Mouse (Mus musculus) liver, adult 10 weeks (tissue): ENCODE results near the gene Cpn1. TPM values are rescaled to one million over a fixed set of nuclear protein-coding genes. Genes with fewer than 3 reads are reported as not detected.

Experiments used
- polyA plus RNA-seq: library from polyadenylated mRNA; stranded (reverse); fragments of 350-450 nt; fragmentation: Illumina TruSeq; extraction: RNeasy Lipid Tissue Mini Kit (QIAGEN cat#74804); gene quantifications from one replicate; pipeline ENCODE4 v1.2.3, GENCODE M21; 2014; ENCODE audit warnings: low read depth, low replicate concordance

Cpn1 gene
- 20.6 TPM for polyA plus RNA-seq

DNA sequence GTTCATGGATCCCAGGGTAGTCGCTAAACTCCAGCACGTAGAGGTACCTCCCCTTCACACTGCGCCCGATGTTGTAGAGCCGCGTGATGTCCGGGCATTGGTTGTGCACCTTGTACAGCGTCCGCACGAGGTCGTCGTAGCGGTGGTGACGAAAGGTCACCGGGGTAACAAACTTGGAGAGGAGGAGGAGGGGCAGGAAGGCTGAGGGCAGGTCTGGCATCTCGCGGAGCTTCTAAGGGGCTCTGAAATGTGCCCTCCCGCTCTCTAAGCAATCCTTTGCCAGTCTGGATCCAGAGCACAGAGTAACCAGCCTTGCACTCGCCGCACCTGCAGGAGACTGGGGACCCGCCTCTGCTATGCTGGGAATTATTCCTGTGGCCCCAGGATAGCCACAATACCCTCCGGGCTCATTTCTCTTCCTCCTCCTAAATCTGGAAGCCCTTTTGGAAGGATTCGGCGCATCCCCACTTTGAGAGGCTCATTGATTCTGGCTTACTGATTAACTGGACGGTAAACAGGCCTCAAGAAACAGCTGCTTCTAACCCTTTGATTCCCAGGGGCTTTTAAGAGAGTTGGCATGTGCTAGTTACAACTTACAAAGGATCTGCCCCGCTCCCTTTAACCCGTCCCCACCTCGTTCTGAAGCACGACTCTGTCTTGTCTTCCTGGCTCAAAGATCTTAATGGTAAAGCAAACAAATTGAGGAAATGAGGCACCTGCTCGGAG is at the start of gene Cpn1:
Gene Cpn1 (minus strand): TSS at position 488 of the 726 bp plus-strand sequence.

DNA sequence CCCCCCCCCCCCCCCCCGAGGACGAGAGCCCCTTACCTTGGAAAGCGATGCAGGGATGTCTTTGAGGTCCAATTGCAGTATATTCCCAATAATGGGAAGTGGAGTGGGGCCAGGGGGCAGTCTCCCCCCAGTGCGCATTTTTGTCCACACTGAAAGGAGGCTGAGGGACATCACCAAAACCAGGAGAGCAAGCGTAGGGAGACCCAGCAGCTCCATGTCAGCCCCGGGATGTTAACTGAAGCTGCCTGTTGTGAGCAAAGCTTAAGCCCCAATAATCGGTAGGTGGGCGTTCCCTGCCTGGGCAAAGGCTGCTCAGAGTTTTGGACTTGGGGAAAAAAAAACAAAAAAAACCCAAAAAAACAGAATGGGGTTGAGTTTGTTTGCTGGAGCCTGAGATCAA is 42.6 kb upstream of the Cpn1 start, which contains the start of gene Cyp2c23:
Gene Cyp2c23 (minus strand): TSS at position 237 of the 400 bp plus-strand sequence.

DNA sequence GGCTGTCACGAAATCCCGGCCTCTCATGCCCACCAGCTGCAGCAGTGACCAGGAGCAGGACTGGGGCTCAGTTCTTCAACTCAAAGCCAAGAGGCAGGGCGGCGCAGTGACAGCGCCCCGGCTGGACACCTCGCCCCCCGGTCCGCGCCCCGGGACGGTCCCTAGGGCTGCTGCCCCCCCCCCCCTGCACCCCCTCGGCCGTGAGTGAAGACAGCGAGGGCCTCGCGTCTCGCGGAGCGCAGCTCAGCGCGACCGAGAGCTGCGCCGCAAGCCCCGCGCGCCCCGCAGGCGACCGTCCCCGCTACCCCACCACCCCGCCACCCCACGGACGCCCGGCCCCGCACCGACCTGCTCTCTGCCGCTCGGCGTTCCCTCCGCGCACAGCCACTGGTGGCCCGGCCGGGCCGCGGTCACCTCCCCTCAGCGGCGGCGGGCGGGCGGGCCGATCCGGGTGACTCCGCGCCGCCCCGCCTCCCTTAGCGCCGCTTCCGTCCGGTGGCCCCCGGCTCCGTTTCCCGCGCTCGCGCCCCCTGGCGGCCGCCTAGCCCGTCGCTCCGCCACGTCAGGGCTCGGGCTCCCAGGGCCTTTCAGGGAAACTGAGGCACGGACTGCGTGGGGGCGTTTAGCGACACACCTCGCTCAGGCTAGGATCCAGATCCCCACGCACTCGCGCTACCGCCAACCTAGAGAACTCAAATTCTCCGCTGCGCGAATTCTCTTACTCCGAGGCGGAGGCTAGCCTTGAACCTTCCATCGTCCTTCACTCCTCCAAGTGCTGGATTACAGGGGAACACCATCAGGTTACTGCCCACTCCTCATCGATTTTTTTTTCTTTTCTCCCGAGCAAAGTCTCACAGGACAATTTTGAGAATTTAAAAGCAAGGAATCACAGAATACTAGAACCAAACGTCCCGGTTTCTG is 46.3 kb downstream of the Cpn1 start, which contains the start of gene Dnmbp:
Gene Dnmbp (minus strand): TSS at position 423 of the 921 bp plus-strand sequence.

Other genes starting within 250 kb of the Cpn1 start
- 38.4 TPM for gene Cutc, start 233.6 kb downstream of the Cpn1 start, polyA plus RNA-seq
- gene Cox15, start 233.6 kb downstream of the Cpn1 start, polyA plus RNA-seq: 14.8 TPM
- 505 TPM for gene Abcc2, start 204.4 kb downstream of the Cpn1 start, polyA plus RNA-seq
- gene Dnmbp, start 46.4 kb downstream of the Cpn1 start, polyA plus RNA-seq: 7.6 TPM
- gene Cyp2c23, start 42.7 kb upstream of the Cpn1 start, polyA plus RNA-seq: 291 TPM
- gene Erlin1, start 83.2 kb upstream of the Cpn1 start, polyA plus RNA-seq: 44.8 TPM
- 245 TPM for gene Chuk, start 120.9 kb upstream of the Cpn1 start, polyA plus RNA-seq
- gene Cwf19l1, start 149.3 kb upstream of the Cpn1 start, polyA plus RNA-seq: 17.0 TPM
- 29.2 TPM for gene Bloc1s2, start 159.9 kb upstream of the Cpn1 start, polyA plus RNA-seq
- gene Pkd2l1, start 205.9 kb upstream of the Cpn1 start, polyA plus RNA-seq: not detected
- gene Scd3, start 216.7 kb upstream of the Cpn1 start, polyA plus RNA-seq: not detected